Mouse (Mus musculus) embryonic facial prominence, embryonic 11.5 days (tissue): Measurements from ENCODE around the gene Tubgcp3. TPM values are rescaled to one million over a fixed set of nuclear protein-coding genes. Genes with fewer than 3 reads are reported as not detected.
A peak's percentile ranks its signal among the peaks of the same experiment; 100 is the strongest.
"Not testable (repeated sequence)": the region's sequence is repeated elsewhere in the genome, so short reads cannot be mapped to it uniquely, and the experiment has no call there.

Experiments used
- ATAC-seq: fragments of 200-750 bp; cut with Nextera tagmentation; replicated peaks from 2 replicates; pipeline ENCODE4 v1.8.0; 2017; ENCODE audit warnings: low read depth; ENCODE audit not compliant: insufficient number of reproducible peaks, low FRiP score, low TSS enrichment
- DNase-seq: peaks from one replicate; pipeline ENCODE4 v3.0.0-alpha.2; 2015; ENCODE audit warnings: low spot score
- H3K27ac ChIP-seq: fragments of 300-500 bp; sonication (generic); replicated peaks from 2 replicates; pipeline ENCODE4 v1.5.1; 2014; ENCODE audit warnings: mild to moderate bottlenecking, low read depth, low read length, control low read depth
- H3K27me3 ChIP-seq: fragments of 300-500 bp; sonication (generic); 2 replicates; pipeline ENCODE4 v1.6.1; 2014; ENCODE audit warnings: mild to moderate bottlenecking, low read length, moderate library complexity, mixed read lengths; ENCODE audit not compliant: control insufficient read depth, insufficient read depth
- H3K36me3 ChIP-seq: fragments of 300-500 bp; sonication (generic); replicated peaks from 2 replicates; pipeline ENCODE4 v1.6.1; 2014; ENCODE audit warnings: low read depth, mild to moderate bottlenecking, low read length, moderate library complexity, mixed read lengths; ENCODE audit not compliant: control insufficient read depth, insufficient read depth
- H3K4me1 ChIP-seq: fragments of 300-500 bp; sonication (generic); 2 replicates; pipeline ENCODE4 v1.6.1; 2014; ENCODE audit warnings: low read length, mixed read lengths; ENCODE audit not compliant: control insufficient read depth, insufficient read depth
- H3K4me2 ChIP-seq: fragments of 300-500 bp; sonication (generic); 2 replicates; pipeline ENCODE4 v1.6.1; 2014; ENCODE audit warnings: low read depth, mild to moderate bottlenecking, control low read depth, low read length, moderate library complexity
- H3K4me3 ChIP-seq: fragments of 300-500 bp; sonication (generic); 2 replicates; pipeline ENCODE4 v1.5.1; 2014; ENCODE audit warnings: low read depth, low read length, control low read depth
- H3K9ac ChIP-seq: fragments of 300-500 bp; sonication (generic); replicated peaks from 2 replicates; pipeline ENCODE4 v1.6.1; 2014; ENCODE audit warnings: mild to moderate bottlenecking, control low read depth, low read length
- H3K9me3 ChIP-seq: fragments of 300-500 bp; sonication (generic); replicated peaks from 2 replicates; pipeline ENCODE4 v1.6.1; 2016; ENCODE audit warnings: mild to moderate bottlenecking, low read length, inconsistent platforms, mixed read lengths; ENCODE audit not compliant: control insufficient read depth
- WGBS: fragments of 180-500 bp; shearing (Covaris S2); extraction: QIAGEN DNeasy Blood & Tissue Kit; methylation state at CpG from one replicate; pipeline ENCODE4 v1.1.7; 2014; 5-methylcytosine and 5-hydroxymethylcytosine counted together
- polyA plus RNA-seq: library from polyadenylated mRNA; unstranded; fragments of >200 nt; fragmentation: Nextera tagmentation; extraction: Ambion mirVana; gene quantifications from 2 replicates; pipeline ENCODE4 v1.2.1, GENCODE M21; 2014

The Tubgcp3 gene
- polyA plus RNA-seq, 1 experiment from 2014 or later, result 56.6 TPM

- no peaks in the 10 kb centered on the region for H3K27me3 ChIP-seq
- no peak overlapping the region for H3K4me3 ChIP-seq
- H3K4me2 ChIP-seq, result no peak overlapping the region
- ATAC-seq (peak; percentile 56; the same call in 1 of the 2 replicates), DNase-seq (peak; percentile 88)
- no peaks in the 10 kb centered on the region for H3K4me1 ChIP-seq
- no peaks in the 10 kb centered on the region for H3K36me3 ChIP-seq
- no peak overlapping the region for H3K9ac ChIP-seq
- H3K27ac ChIP-seq, result no peak overlapping the region
- H3K9me3 ChIP-seq, result no peaks in the 10 kb centered on the region
- 6% methylated on average over 7 of the region's 7 CpGs for WGBS
Observed at GRCm38 (mm10) chr8:12677529-12677928, 5.5 kb upstream of the Tubgcp3 start.

GRCm38 (mm10) chr8:12671473-12672055 lies 484 bp downstream of the Tubgcp3 start:
- Histone ChIP-seq H3K9me3 (no peaks in the 10 kb centered on the region), H3K4me1 (no peaks in the 10 kb centered on the region), H3K4me2 (peak overlapping the region; percentile 60), H3K27me3 (no peaks in the 10 kb centered on the region), H3K27ac (peak overlapping the region; percentile 47), H3K9ac (peak overlapping the region; percentile 92), H3K36me3 (no peaks in the 10 kb centered on the region), H3K4me3 (peak overlapping the region; percentile 85)
- peak; percentile 39 for DNase-seq
- peak; percentile 6; the same call in 1 of the 2 replicates for ATAC-seq
- WGBS, result under 1% methylated on average over 34 of the region's 38 CpGs

GRCm38 (mm10) chr8:12670965-12671364 lies 1.1 kb downstream of the Tubgcp3 start:
- Histone ChIP-seq H3K27me3 (no peaks in the 10 kb centered on the region), H3K4me2 (peak overlapping the region; percentile 60), H3K4me1 (no peaks in the 10 kb centered on the region), H3K9ac (no peak overlapping the region; the same call in 1 of the 2 replicates), H3K4me3 (peak overlapping the region; percentile 85), H3K27ac (no peak overlapping the region), H3K9me3 (no peaks in the 10 kb centered on the region), H3K36me3 (no peaks in the 10 kb centered on the region)
- WGBS, result 39% methylated on average over 6 of the region's 6 CpGs
- ATAC-seq (no peak), DNase-seq (no peak)

- DNase-seq (no peak), ATAC-seq (no peak)
- no peak overlapping the region for H3K9ac ChIP-seq
Observed at GRCm38 (mm10) chr8:12668832-12669231, 3.2 kb downstream of the Tubgcp3 start.

DNA sequence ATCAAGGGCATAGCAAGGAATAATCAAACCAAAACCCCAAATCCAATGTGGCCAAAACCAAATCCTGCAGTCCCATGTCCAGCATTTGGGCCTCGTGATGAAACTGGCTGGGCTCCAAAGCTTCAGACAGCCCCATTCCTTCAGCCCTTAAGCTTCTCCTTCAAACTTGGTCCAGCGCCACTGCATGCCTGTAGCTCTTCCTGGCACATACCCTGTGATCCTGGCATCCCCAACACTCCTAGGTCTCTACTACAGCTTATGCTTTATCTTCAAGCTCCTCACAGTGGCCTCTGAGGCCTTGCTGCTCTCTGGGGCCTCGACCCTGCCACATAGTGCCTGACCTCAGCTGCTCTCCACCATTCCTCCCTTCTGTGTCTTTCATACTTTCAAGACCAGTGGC lies 5.5 kb downstream of the Tubgcp3 start:
- H3K4me3 ChIP-seq, H3K27ac ChIP-seq, H3K9ac ChIP-seq, H3K9me3 ChIP-seq, H3K27me3 ChIP-seq, H3K36me3 ChIP-seq, H3K4me1 ChIP-seq, H3K4me2 ChIP-seq, DNase-seq, ATAC-seq: not testable (repeated sequence)
- WGBS, result 90% methylated on average over 3 of the region's 3 CpGs

More at GRCm38 (mm10) chr8:12668832-12669231, 3.2 kb downstream of the Tubgcp3 start:
- 88% methylated on average over 6 of the region's 6 CpGs for WGBS
- Histone ChIP-seq H3K9me3 (no peaks in the 10 kb centered on the region), H3K4me2 (no peak overlapping the region), H3K27ac (no peak overlapping the region), H3K4me3 (no peak overlapping the region), H3K4me1 (no peaks in the 10 kb centered on the region), H3K27me3 (no peaks in the 10 kb centered on the region), H3K36me3 (no peaks in the 10 kb centered on the region)

DNA sequence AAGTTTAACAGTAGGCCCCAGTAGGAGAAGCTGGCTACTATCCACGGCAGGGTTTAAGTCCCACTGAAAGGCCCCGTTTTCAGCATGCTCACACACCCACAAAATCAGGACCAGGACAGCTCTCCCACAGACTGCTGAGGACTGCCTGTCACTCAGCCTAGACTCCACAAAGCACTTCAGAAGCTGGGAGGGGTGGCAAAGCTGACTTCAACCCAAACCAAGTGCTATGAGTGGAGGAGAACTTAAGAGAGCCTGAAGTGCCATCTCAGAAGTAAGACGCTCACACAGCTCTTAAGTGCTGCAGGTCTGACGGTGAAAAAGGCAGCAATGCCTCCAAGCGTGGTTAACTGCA lies 9.0 kb downstream of the Tubgcp3 start:
- DNase-seq (no peak), ATAC-seq (no peak)
- H3K4me1 ChIP-seq, result no peaks in the 10 kb centered on the region
- H3K4me2 ChIP-seq, result no peak overlapping the region
- H3K9me3 ChIP-seq, result no peaks in the 10 kb centered on the region
- H3K27me3 ChIP-seq, result no peaks in the 10 kb centered on the region
- no peak overlapping the region for H3K9ac ChIP-seq
- no peak overlapping the region for H3K27ac ChIP-seq
- no peak overlapping the region for H3K4me3 ChIP-seq
- WGBS, result 85% methylated on average over 5 of the region's 5 CpGs
- H3K36me3 ChIP-seq, result no peaks in the 10 kb centered on the region; the same call in 1 of the 2 replicates

DNA sequence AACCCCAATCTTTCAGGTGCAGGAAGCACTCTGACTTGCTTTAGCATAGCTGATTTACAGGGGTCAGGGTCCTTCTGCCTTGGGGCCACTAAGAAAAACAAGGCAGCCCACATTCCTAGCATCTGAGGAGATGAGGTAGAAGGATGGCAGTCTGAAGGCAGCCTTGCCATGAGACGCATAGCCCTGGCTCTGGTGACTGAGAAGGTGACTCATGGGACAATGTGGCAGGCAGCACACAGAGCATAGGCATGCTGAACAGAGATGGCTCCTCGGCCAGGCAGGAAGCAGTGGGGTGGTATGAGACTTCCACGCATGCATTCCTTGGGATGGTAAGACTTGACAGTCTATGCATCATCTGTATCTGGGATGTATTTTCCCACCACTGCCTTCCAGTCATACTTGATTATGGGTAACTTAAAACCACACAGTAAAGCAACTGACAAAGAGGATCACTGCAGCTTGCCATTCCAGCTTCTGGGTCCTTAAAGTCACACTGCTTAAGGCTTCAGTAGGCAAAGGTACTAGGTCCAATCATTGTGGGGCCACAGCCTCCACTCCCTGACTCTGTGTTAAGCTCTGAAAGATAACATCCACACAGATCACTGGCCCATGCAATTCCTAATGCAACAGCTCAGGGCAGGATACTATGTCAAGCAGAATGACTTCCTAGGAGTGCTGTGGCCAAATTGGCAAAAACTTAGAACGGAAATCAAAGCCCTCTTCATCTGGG lies 9.5 kb downstream of the Tubgcp3 start:
- 85% methylated on average over 4 of the region's 4 CpGs for WGBS
- Histone ChIP-seq H3K9ac (no peak overlapping the region), H3K36me3 (no peaks in the 10 kb centered on the region; the same call in none of the 2 replicates), H3K27ac (no peak overlapping the region), H3K27me3 (no peaks in the 10 kb centered on the region), H3K4me2 (no peak overlapping the region), H3K9me3 (no peaks in the 10 kb centered on the region), H3K4me3 (no peak overlapping the region), H3K4me1 (no peaks in the 10 kb centered on the region)
- no peak for DNase-seq
- no peak for ATAC-seq

DNA sequence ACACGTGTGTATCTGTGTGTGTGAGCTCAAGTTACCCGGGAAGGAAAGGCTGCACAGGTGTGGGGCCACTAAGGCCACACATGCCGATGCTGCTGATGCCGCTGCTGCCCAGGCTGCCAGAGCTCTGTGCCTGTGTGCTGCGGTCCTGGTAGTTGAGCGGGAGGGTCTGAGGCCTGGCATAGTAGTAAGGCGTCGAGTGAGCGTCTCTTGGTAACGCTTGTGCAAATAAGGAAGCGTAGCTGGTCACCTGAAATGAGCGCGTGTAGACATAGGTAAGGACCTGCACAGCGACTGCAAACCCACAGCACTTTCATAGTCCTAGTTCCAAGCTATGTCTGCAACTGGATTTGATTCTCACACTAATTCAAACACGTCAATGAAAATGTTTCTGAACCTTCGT lies 14.6 kb downstream of the Tubgcp3 start:
- no peak for DNase-seq
- H3K36me3 ChIP-seq, result peaks cover 5% of the 10 kb centered on the region
- 94% methylated on average over 16 of the region's 16 CpGs for WGBS

More for the DNA sequence above, 14.6 kb downstream of the Tubgcp3 start:
- H3K4me1 ChIP-seq, result no peaks in the 10 kb centered on the region
- no peaks in the 10 kb centered on the region for H3K27me3 ChIP-seq
- H3K4me3 ChIP-seq, result no peak overlapping the region
- H3K27ac ChIP-seq, result no peak overlapping the region
- no peaks in the 10 kb centered on the region for H3K9me3 ChIP-seq
- no peak overlapping the region for H3K4me2 ChIP-seq
- no peak for ATAC-seq
- H3K9ac ChIP-seq, result no peak overlapping the region
